Mouse (Mus musculus) E14TG2a.4 (cell line): ENCODE data around the gene Dpf3.

Experiments
- CTCF ChIP-seq: conservative IDR thresholded peaks from 2 replicates; pipeline ENCODE4 v1.5.1; 2014; ENCODE audit warnings: low read length
- NANOG ChIP-seq: IDR thresholded peaks from 2 replicates; pipeline ENCODE4 v1.6.1; 2014; ENCODE audit warnings: borderline replicate concordance, low read length, mixed read lengths

DNA sequence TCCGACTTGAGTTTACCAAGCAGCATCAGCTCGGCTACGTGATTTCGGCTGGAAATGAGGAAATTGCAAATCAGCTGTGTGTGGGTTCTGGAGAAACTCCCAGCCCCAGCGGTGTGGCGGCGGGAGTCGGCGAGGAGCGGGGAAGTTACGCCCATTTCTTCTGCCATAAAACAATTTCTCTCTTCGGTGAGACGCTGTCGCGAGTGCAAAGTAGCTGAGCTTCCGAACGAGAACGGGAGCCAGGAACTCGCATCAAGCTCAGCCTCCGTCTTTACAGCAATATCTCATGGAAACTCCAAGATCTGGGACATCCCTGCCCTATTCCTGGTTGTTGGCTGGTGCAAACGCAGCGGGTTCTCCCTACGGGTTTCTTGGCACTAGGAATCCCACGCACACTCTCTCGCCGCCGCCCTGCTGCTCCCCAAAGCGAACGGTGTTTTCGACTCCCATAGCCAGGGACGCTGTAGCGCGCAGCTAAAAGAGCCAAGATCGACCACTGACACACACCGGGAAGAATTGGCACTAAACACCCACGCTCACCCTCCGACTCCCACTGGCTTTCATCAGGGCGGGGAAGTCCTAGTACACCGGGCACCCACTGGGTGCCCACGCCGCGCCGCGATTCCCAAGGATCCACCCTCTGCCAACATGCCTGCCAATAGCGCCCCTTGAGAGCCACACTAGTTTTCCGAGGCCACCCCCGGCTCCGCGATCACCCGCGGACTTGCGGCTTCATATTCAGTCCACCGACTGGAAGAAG is 1.4 kb downstream of the Dpf3 start:
- no peak for TF ChIP-seq CTCF
- no peak for TF ChIP-seq NANOG
